Mouse (Mus musculus): ENCODE results near the gene Adgrv1. TPM values are rescaled to one million over a fixed set of nuclear protein-coding genes. Genes with fewer than 3 reads are reported as not detected.

The Adgrv1 gene
- polyA plus RNA-seq, 1 experiment from 2014 or later, result 0.87 TPM

GRCm38 (mm10) chr13:81381835-81382234 is 251.1 kb downstream of the Adgrv1 start:
- Histone ChIP-seq H3K36me3 (replicated peaks; ENCODE audit: insufficient read depth, low read length) (no peaks in the 10 kb centered on the region), H3K27ac (ENCODE audit: low read depth) (no peak overlapping the region), H3K9me3 (ENCODE audit: low read length) (no peaks in the 10 kb centered on the region), H3K27me3 (ENCODE audit: insufficient read depth, low read length) (no peaks in the 10 kb centered on the region), H3K4me3 (ENCODE audit: low read depth, low read length) (no peak overlapping the region), H3K9ac (replicated peaks) (no peak overlapping the region), H3K4me2 (ENCODE audit: low read depth, low read length) (no peak overlapping the region), H3K4me1 (ENCODE audit: insufficient read depth) (no peaks in the 10 kb centered on the region)
- no peak for TF ChIP-seq CTCF (IDR thresholded peaks at IDR 0.05; ENCODE audit: low read depth)
- no peak for TF ChIP-seq EP300 (IDR thresholded peaks at IDR 0.05; ENCODE audit: low read depth)
- DNase-seq (no peak), ATAC-seq (no peak)
- WGBS (ENCODE audit: insufficient replicate concordance), result 79% methylated on average over 4 of the region's 4 CpGs

- no peak for DNase-seq
Observed at GRCm38 (mm10) chr13:81370801-81371456, 262.0 kb downstream of the Adgrv1 start.

GRCm38 (mm10) chr13:81370196-81370595 is 262.8 kb downstream of the Adgrv1 start:
- no peak for ATAC-seq
- WGBS (ENCODE audit: insufficient replicate concordance), result 76% methylated on average over 6 of the region's 6 CpGs

More at GRCm38 (mm10) chr13:81370801-81371456, 262.0 kb downstream of the Adgrv1 start:
- TF ChIP-seq EP300 (IDR thresholded peaks at IDR 0.05; ENCODE audit: low read depth) (no peak), CTCF (IDR thresholded peaks at IDR 0.05; ENCODE audit: low read depth) (no peak)
- Histone ChIP-seq H3K36me3 (replicated peaks; ENCODE audit: insufficient read depth, low read length) (no peaks in the 10 kb centered on the region), H3K4me1 (ENCODE audit: insufficient read depth) (no peaks in the 10 kb centered on the region; the same call in 1 of the 2 replicates), H3K4me2 (ENCODE audit: low read depth, low read length) (no peak overlapping the region), H3K9ac (replicated peaks) (no peak overlapping the region), H3K4me3 (ENCODE audit: low read depth, low read length) (no peak overlapping the region), H3K9me3 (ENCODE audit: low read length) (no peaks in the 10 kb centered on the region), H3K27me3 (ENCODE audit: insufficient read depth, low read length) (no peaks in the 10 kb centered on the region), H3K27ac (ENCODE audit: low read depth) (no peak overlapping the region)
- ATAC-seq, result no peak
- WGBS (ENCODE audit: insufficient replicate concordance), result 55% methylated on average over 5 of the region's 5 CpGs

GRCm38 (mm10) chr13:81369564-81369963 is 263.4 kb downstream of the Adgrv1 start:
- Histone ChIP-seq H3K4me2 (ENCODE audit: low read depth, low read length) (no peak overlapping the region), H3K9me3 (ENCODE audit: low read length) (no peaks in the 10 kb centered on the region), H3K9ac (replicated peaks) (no peak overlapping the region), H3K36me3 (replicated peaks; ENCODE audit: insufficient read depth, low read length) (no peaks in the 10 kb centered on the region), H3K4me3 (ENCODE audit: low read depth, low read length) (no peak overlapping the region), H3K27me3 (ENCODE audit: insufficient read depth, low read length) (no peaks in the 10 kb centered on the region), H3K4me1 (ENCODE audit: insufficient read depth) (no peaks in the 10 kb centered on the region; the same call in 1 of the 2 replicates), H3K27ac (ENCODE audit: low read depth) (peak overlapping the region; percentile 46)
- WGBS (ENCODE audit: insufficient replicate concordance), result 73% methylated on average over 2 of the region's 2 CpGs
- no peak for DNase-seq
- no peak for ATAC-seq
- TF ChIP-seq EP300 (IDR thresholded peaks at IDR 0.05; ENCODE audit: low read depth) (no peak), CTCF (IDR thresholded peaks at IDR 0.05; ENCODE audit: low read depth) (peak; percentile 72)

More at GRCm38 (mm10) chr13:81370196-81370595, 262.8 kb downstream of the Adgrv1 start:
- Histone ChIP-seq H3K9ac (replicated peaks) (no peak overlapping the region), H3K27me3 (ENCODE audit: insufficient read depth, low read length) (no peaks in the 10 kb centered on the region), H3K27ac (ENCODE audit: low read depth) (no peak overlapping the region), H3K9me3 (ENCODE audit: low read length) (no peaks in the 10 kb centered on the region), H3K4me1 (ENCODE audit: insufficient read depth) (no peaks in the 10 kb centered on the region; the same call in 1 of the 2 replicates), H3K4me2 (ENCODE audit: low read depth, low read length) (no peak overlapping the region), H3K36me3 (replicated peaks; ENCODE audit: insufficient read depth, low read length) (no peaks in the 10 kb centered on the region), H3K4me3 (ENCODE audit: low read depth, low read length) (no peak overlapping the region)
- no peak for DNase-seq
- TF ChIP-seq EP300 (IDR thresholded peaks at IDR 0.05; ENCODE audit: low read depth), result no peak
- no peak for TF ChIP-seq CTCF (IDR thresholded peaks at IDR 0.05; ENCODE audit: low read depth)

- Histone ChIP-seq H3K27me3 (ENCODE audit: insufficient read depth, low read length) (no peaks in the 10 kb centered on the region), H3K4me3 (ENCODE audit: low read depth, low read length) (no peak overlapping the region), H3K4me1 (ENCODE audit: insufficient read depth) (no peaks in the 10 kb centered on the region; the same call in 1 of the 2 replicates), H3K9me3 (ENCODE audit: low read length) (no peaks in the 10 kb centered on the region), H3K4me2 (ENCODE audit: low read depth, low read length) (no peak overlapping the region), H3K36me3 (replicated peaks; ENCODE audit: insufficient read depth, low read length) (no peaks in the 10 kb centered on the region), H3K9ac (replicated peaks) (no peak overlapping the region), H3K27ac (ENCODE audit: low read depth) (peak overlapping the region; percentile 46)
- DNase-seq (peak; percentile 21), ATAC-seq (no peak)
- WGBS (ENCODE audit: insufficient replicate concordance), result 31% methylated on average over 4 of the region's 4 CpGs
- TF ChIP-seq EP300 (IDR thresholded peaks at IDR 0.05; ENCODE audit: low read depth) (no peak), CTCF (IDR thresholded peaks at IDR 0.05; ENCODE audit: low read depth) (no peak)
Observed at GRCm38 (mm10) chr13:81368987-81369386, 264.0 kb downstream of the Adgrv1 start.

GRCm38 (mm10) chr13:81367681-81368376 is 265.1 kb downstream of the Adgrv1 start:
- TF ChIP-seq EP300 (IDR thresholded peaks at IDR 0.05; ENCODE audit: low read depth) (no peak), CTCF (IDR thresholded peaks at IDR 0.05; ENCODE audit: low read depth) (no peak)
- no peak overlapping the region for H3K4me3 ChIP-seq (ENCODE audit: low read depth, low read length)
- no peak overlapping the region for H3K4me2 ChIP-seq (ENCODE audit: low read depth, low read length)
- DNase-seq (no peak), ATAC-seq (peak; percentile 70)
- H3K27me3 ChIP-seq (ENCODE audit: insufficient read depth, low read length), result no peaks in the 10 kb centered on the region
- no peaks in the 10 kb centered on the region for H3K9me3 ChIP-seq (ENCODE audit: low read length)
- WGBS (ENCODE audit: insufficient replicate concordance), result 46% methylated on average over 4 of the region's 4 CpGs
- H3K27ac ChIP-seq (ENCODE audit: low read depth), result peak overlapping the region; percentile 50; the same call in 1 of the 2 replicates
- H3K9ac ChIP-seq (replicated peaks), result no peak overlapping the region
- H3K36me3 ChIP-seq (replicated peaks; ENCODE audit: insufficient read depth, low read length), result no peaks in the 10 kb centered on the region
- H3K4me1 ChIP-seq (ENCODE audit: insufficient read depth), result no peaks in the 10 kb centered on the region; the same call in 1 of the 2 replicates

All from liver, postnatal 0 days (tissue).